Mouse (Mus musculus) heart, postnatal 10 days (tissue): ENCODE data around the gene Pik3r3. TPM values are rescaled to one million over a fixed set of nuclear protein-coding genes. Genes with fewer than 3 reads are reported as not detected.

Source experiments
- DNase-seq, 2 experiments: peaks; one replicate each; pipeline ENCODE4 v3.0.0; 2021
- intact Hi-C: fragments of 180-260 bp; cut with DNase I; formaldehyde crosslinking; loops from one replicate; pipeline ENCODE4 v1.15.1; 2025
- total RNA-seq, 2 experiments: library from RNA; stranded (reverse); gene quantifications; 2 replicates each; pipeline ENCODE4 v1.2.3; 2021

The Pik3r3 gene
- 10 to 100 TPM; 20.6 to 29.3 TPM for total RNA-seq

GRCm38 (mm10) chr4:116221140-116221851 lies at the start of gene Pik3r3:
TSS of gene Pik3r3 (plus strand) at chr4:116221618.
- intact Hi-C loops, result loop anchor here (2.0 to 5.0 kb wide), 3 partner anchors 28 to 144 kb away; partner anchors contain the start of genes Lrrc41 and Uqcrh
- DNase-seq, result peak; percentile 98 to 99

GRCm38 (mm10) chr4:116173072-116173471 lies 48.3 kb upstream of the Pik3r3 start, which contains the start of the genes 1700042G07Rik and Gm49337:
TSS of gene 1700042G07Rik (plus strand) at chr4:116173372.
TSS of gene Gm49337 (plus strand) at chr4:116173384.
- intact Hi-C loops, result no loop called here
- DNase-seq, result no peak

- intact Hi-C loops, result no loop called here
- no peak for DNase-seq
Measured at GRCm38 (mm10) chr4:116173752-116174151, 47.7 kb upstream of the Pik3r3 start.

GRCm38 (mm10) chr4:116174466-116175116 lies 46.8 kb upstream of the Pik3r3 start:
- peak; percentile 38 to 47 for DNase-seq
- intact Hi-C loops, result no loop called here

GRCm38 (mm10) chr4:116175136-116175535 lies 46.3 kb upstream of the Pik3r3 start:
- intact Hi-C loops, result no loop called here

GRCm38 (mm10) chr4:116175711-116176542 lies 45.5 kb upstream of the Pik3r3 start:
- intact Hi-C loops, result loop anchor here (2.0 kb wide), 1 partner anchor 45 kb away; the partner anchor contains the start of gene Pik3r3
- DNase-seq, result peak in 1 of 2 experiments; percentile 46

More at GRCm38 (mm10) chr4:116175136-116175535, 46.3 kb upstream of the Pik3r3 start:
- DNase-seq, result no peak

- DNase-seq, result peak; percentile 66 to 76
- intact Hi-C loops, result loop anchor here (2.0 kb wide), 1 partner anchor 44 kb away; the partner anchor contains the start of gene Pik3r3
Measured at GRCm38 (mm10) chr4:116176543-116176988, 44.9 kb upstream of the Pik3r3 start.

GRCm38 (mm10) chr4:116177140-116177539 lies 44.3 kb upstream of the Pik3r3 start:
- intact Hi-C loops, result loop anchor here (2.0 kb wide), 1 partner anchor 44 kb away; the partner anchor contains the start of gene Pik3r3

GRCm38 (mm10) chr4:116182079-116182478 lies 39.3 kb upstream of the Pik3r3 start:
- intact Hi-C loops, result no loop called here

More at GRCm38 (mm10) chr4:116177140-116177539, 44.3 kb upstream of the Pik3r3 start:
- peak; percentile 82 to 83 for DNase-seq

GRCm38 (mm10) chr4:116182745-116183144 lies 38.7 kb upstream of the Pik3r3 start:
- intact Hi-C loops, result no loop called here
- peak; percentile 57 to 58 for DNase-seq

More at GRCm38 (mm10) chr4:116182079-116182478, 39.3 kb upstream of the Pik3r3 start:
- DNase-seq, result no peak

GRCm38 (mm10) chr4:116185083-116185482 lies 36.3 kb upstream of the Pik3r3 start:
- intact Hi-C loops, result no loop called here
- DNase-seq, result no peak

- peak; percentile 38 to 41 for DNase-seq
- intact Hi-C loops, result loop anchor here (2.0 kb wide), 1 partner anchor 28 kb away; the partner anchor contains the start of gene Pik3r3
Measured at GRCm38 (mm10) chr4:116192286-116192835, 29.1 kb upstream of the Pik3r3 start.

GRCm38 (mm10) chr4:116193583-116194383 lies 27.6 kb upstream of the Pik3r3 start:
- DNase-seq, result no peak
- intact Hi-C loops, result loop anchor here (2.0 kb wide), 1 partner anchor 27 kb away; the partner anchor contains the start of gene Pik3r3

GRCm38 (mm10) chr4:116198422-116198821 lies 23.0 kb upstream of the Pik3r3 start:
- intact Hi-C loops, result no loop called here
- no peak for DNase-seq

GRCm38 (mm10) chr4:116204422-116204821 lies 17.0 kb upstream of the Pik3r3 start:
- DNase-seq, result no peak
- intact Hi-C loops, result no loop called here

- intact Hi-C loops, result no loop called here
- DNase-seq, result no peak
Measured at GRCm38 (mm10) chr4:116206531-116206930, 14.9 kb upstream of the Pik3r3 start.

GRCm38 (mm10) chr4:116208891-116209290 lies 12.5 kb upstream of the Pik3r3 start:
- intact Hi-C loops, result no loop called here
- DNase-seq, result no peak

GRCm38 (mm10) chr4:116215895-116216605 lies 5.4 kb upstream of the Pik3r3 start:
- intact Hi-C loops, result no loop called here

More at GRCm38 (mm10) chr4:116215895-116216605, 5.4 kb upstream of the Pik3r3 start:
- DNase-seq, result no peak
